Mouse (Mus musculus) liver, adult 2 months (tissue): Measurements from ENCODE around the gene Traf3ip1. TPM values are rescaled to one million over a fixed set of nuclear protein-coding genes. Genes with fewer than 3 reads are reported as not detected.

Source experiments
- DNase-seq: peaks from one replicate; pipeline ENCODE4 v3.0.0-alpha.2; 2011; ENCODE audit warnings: low read depth, low spot score; ENCODE audit errors: extremely low read depth
- H3K27ac ChIP-seq: fragments of 200-500 bp; replicated peaks from 2 replicates; pipeline ENCODE4 v1.5.1; 2012; ENCODE audit warnings: low read depth, mild to moderate bottlenecking, control low read depth, inconsistent platforms, low read length; ENCODE audit not compliant: insufficient read depth
- H3K27me3 ChIP-seq: fragments of 200-500 bp; 2 replicates; pipeline ENCODE4 v1.6.1; 2012; ENCODE audit warnings: mild to moderate bottlenecking, moderate library complexity, low read length, inconsistent platforms; ENCODE audit not compliant: control insufficient read depth, insufficient read depth
- H3K36me3 ChIP-seq: fragments of 200-500 bp; 2 replicates; pipeline ENCODE4 v1.6.1; 2012; ENCODE audit warnings: low read length, inconsistent platforms; ENCODE audit not compliant: control insufficient read depth, insufficient read depth
- H3K4me1 ChIP-seq: fragments of 200-500 bp; 2 replicates; pipeline ENCODE4 v1.6.1; 2011; ENCODE audit warnings: low read length; ENCODE audit not compliant: control insufficient read depth, insufficient read depth
- H3K4me3 ChIP-seq: fragments of 200-500 bp; 2 replicates; pipeline ENCODE4 v1.5.1; 2011; ENCODE audit warnings: low read depth, mild to moderate bottlenecking, control low read depth, low read length, moderate library complexity; ENCODE audit not compliant: insufficient read depth
- H3K79me2 ChIP-seq: fragments of 200-500 bp; 2 replicates; pipeline ENCODE4 v1.6.1; 2012; ENCODE audit warnings: inconsistent platforms, mild to moderate bottlenecking, low read length, moderate library complexity; ENCODE audit not compliant: control insufficient read depth, insufficient read depth
- H3K9ac ChIP-seq: fragments of 200-500 bp; 2 replicates; pipeline ENCODE4 v1.6.1; 2012; ENCODE audit warnings: low read depth, mild to moderate bottlenecking, control low read depth, inconsistent platforms, low read length
- CTCF ChIP-seq: fragments of 200-500 bp; IDR thresholded peaks from 2 replicates; pipeline ENCODE4 v1.5.1; 2011; ENCODE audit warnings: low read depth, low read length, control low read depth
- POLR2A ChIP-seq: fragments of 200-500 bp; IDR thresholded peaks from 2 replicates; pipeline ENCODE4 v1.6.1; 2011; ENCODE audit warnings: low read length, control low read depth; ENCODE audit not compliant: insufficient read depth; ENCODE audit errors: extremely low read depth
- WGBS: fragments of 180-500 bp; shearing (Covaris S2); methylation state at CpG from one replicate; pipeline ENCODE4 v1.1.7; 2018; 5-methylcytosine and 5-hydroxymethylcytosine counted together
- polyA plus RNA-seq: library from polyadenylated mRNA; depleted of rRNA; stranded (reverse); fragments of >200 nt; gene quantifications from 2 replicates; pipeline ENCODE4 v1.2.3, GENCODE M21; 2012
- total RNA-seq: library from RNA; depleted of rRNA; stranded (reverse); fragments of >200 nt; gene quantifications from 2 replicates; pipeline ENCODE4 v1.2.3, GENCODE M21; 2014

Gene Traf3ip1
- total and polyA plus RNA-seq, 2 experiments: 3.6 to 3.8 TPM

DNA sequence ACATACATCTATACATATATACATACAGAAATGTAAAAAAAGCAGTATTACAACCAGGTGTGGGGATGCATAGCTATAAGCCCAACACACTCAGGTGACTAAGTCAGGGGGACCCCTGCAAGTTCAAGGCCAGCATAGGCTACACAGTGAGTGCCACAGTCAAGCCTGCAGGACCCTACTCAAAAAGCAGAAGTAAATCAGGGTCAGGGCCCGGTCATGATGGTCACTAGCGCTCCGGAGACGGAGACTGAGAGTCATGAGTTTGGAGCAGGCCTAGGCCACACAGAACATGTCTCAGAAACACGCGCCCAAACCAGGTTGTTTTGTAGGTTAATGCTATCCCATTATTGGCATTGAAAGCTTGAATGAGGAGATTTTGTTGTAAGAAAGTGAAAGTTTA is 4.1 kb downstream of the Traf3ip1 start:
- peaks cover 8% of the 10 kb centered on the region for H3K4me1 ChIP-seq
- no peak overlapping the region for H3K4me3 ChIP-seq
- no peaks in the 10 kb centered on the region for H3K27me3 ChIP-seq
- peaks cover 15% of the 10 kb centered on the region; the same call in 1 of the 2 replicates for H3K79me2 ChIP-seq
- H3K9ac ChIP-seq: no peak overlapping the region
- WGBS: 100% methylated on average over 6 of the region's 6 CpGs
- no peak overlapping the region for H3K27ac ChIP-seq
- no peak for DNase-seq
- TF ChIP-seq CTCF (no peak), POLR2A (no peak)
- peaks cover 2% of the 10 kb centered on the region; the same call in 1 of the 2 replicates for H3K36me3 ChIP-seq

DNA sequence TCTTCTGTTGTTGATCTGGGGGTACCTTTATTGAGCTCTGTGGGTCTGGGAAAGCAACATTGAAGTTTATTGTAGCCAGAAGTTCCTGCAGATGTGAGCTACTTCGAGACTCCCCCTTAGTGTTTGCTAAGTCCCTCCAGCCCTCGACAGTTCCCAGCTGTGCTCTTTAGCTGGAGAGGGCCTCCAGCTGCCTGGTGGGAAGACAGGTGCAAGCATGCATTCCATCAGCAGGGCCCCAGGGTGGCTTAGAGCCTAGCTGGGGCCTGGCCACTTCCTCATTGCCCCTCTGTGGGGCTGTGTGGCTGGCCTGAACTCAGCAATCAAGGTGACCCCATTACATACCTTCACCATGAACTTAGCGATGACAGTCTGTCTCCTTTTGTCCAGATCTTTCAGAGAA is 10.2 kb downstream of the Traf3ip1 start:
- Histone ChIP-seq H3K79me2 (no peaks in the 10 kb centered on the region), H3K4me1 (no peaks in the 10 kb centered on the region), H3K27ac (no peak overlapping the region), H3K4me3 (no peak overlapping the region), H3K27me3 (no peaks in the 10 kb centered on the region), H3K36me3 (peaks cover 16% of the 10 kb centered on the region), H3K9ac (no peak overlapping the region)
- 81% methylated on average over 3 of the region's 3 CpGs for WGBS
- no peak for DNase-seq
- no peak for TF ChIP-seq CTCF
- no peak for TF ChIP-seq POLR2A

DNA sequence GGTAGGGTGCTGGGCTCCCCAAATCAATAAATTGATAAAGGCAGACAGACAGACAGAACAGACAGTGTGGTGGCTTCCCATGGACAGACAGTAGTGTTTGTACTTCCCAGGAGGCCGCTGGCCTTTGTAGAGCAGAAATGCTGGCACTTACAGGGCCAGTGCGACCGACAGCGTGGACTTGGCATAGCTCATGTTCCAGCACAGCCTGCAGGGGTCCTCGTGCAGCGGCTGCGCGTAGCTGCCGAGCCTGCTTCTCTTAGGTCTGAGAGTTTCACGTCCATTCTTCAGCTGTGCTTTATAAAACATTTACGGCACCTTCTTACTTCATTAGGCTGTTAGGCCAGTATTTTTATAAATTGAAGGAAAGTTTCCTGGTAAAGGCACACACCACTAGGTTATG is 20.5 kb downstream of the Traf3ip1 start:
- Histone ChIP-seq H3K27ac (no peak overlapping the region), H3K79me2 (no peaks in the 10 kb centered on the region), H3K9ac (no peak overlapping the region), H3K36me3 (no peaks in the 10 kb centered on the region), H3K4me3 (no peak overlapping the region), H3K27me3 (no peaks in the 10 kb centered on the region), H3K4me1 (no peaks in the 10 kb centered on the region)
- TF ChIP-seq CTCF: 0 out of 2 replicates have a peak, but pooled peaks have one; percentile 12
- no peak for TF ChIP-seq POLR2A
- WGBS: 58% methylated on average over 11 of the region's 11 CpGs
- no peak for DNase-seq

DNA sequence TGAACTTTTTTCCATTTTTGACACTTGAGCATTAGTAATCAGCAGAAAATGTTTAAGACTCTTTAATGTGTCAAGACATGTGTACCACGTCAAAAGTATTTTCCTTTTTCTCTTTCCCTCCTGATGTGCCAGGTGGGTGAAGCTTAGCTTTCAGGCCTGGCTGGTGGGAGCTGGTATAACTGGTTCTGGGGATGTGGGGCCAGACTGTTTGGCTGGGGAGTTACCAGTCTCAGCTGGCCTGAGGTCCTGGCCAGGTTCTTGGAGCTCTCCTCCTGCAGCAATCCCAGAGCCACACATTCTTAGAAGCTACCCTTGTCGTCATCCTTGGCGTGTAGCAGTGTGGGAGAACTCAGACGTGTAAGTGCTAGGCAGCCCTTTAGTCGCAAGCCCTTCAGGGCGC is 21.2 kb downstream of the Traf3ip1 start:
- no peak overlapping the region for H3K9ac ChIP-seq
- DNase-seq: no peak
- no peaks in the 10 kb centered on the region for H3K36me3 ChIP-seq
- H3K79me2 ChIP-seq: no peaks in the 10 kb centered on the region
- WGBS: 92% methylated on average over 6 of the region's 6 CpGs
- no peak overlapping the region for H3K4me3 ChIP-seq
- H3K4me1 ChIP-seq: no peaks in the 10 kb centered on the region
- no peaks in the 10 kb centered on the region for H3K27me3 ChIP-seq
- TF ChIP-seq CTCF: no peak
- TF ChIP-seq POLR2A: no peak
- H3K27ac ChIP-seq: no peak overlapping the region

DNA sequence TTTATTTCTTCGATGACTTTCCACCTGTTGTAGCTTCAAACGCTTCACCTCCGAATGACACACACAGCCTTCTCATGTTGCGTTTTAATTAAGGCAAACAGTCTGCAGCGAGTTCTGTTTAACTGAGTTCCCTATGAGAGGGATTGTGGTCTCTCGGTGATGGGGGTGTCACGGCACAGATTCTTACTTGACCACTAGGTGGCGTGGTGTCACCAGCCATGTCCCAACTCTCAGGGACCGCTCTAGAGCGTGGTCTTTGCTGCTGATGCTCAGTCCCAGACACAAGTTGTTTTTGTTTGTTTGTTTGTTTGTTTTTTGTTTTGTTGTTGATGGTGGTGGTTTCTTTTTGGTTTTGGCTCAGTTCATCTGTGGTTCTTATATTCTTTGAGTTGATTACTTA is 29.3 kb downstream of the Traf3ip1 start:
- TF ChIP-seq CTCF: peak; percentile 97
- TF ChIP-seq POLR2A: no peak
- Histone ChIP-seq H3K4me1 (no peaks in the 10 kb centered on the region), H3K9ac (no peak overlapping the region), H3K79me2 (no peaks in the 10 kb centered on the region), H3K4me3 (no peak overlapping the region), H3K27me3 (no peaks in the 10 kb centered on the region), H3K27ac (no peak overlapping the region), H3K36me3 (peaks cover 2% of the 10 kb centered on the region; the same call in 1 of the 2 replicates)
- 27% methylated on average over 10 of the region's 10 CpGs for WGBS
- peak; percentile 24 for DNase-seq

DNA sequence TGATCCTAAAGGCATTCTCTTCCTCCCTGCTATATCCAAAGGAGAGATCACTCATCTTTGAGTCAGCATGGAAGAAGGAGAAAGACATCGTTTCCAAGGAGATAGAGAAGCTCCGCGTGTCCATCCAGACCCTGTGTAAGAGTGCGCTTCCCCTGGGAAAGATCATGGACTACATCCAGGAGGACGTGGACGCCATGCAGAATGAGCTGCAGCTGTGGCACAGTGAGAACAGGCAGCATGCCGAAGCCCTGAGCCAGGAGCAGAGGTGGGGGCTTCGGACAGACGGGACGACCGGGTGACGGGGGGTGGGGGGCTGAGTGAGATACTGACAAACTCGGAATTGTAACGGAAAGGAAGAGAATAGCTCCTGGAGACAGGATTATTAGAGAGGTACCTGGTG is 31.4 kb downstream of the Traf3ip1 start:
- H3K4me1 ChIP-seq: peaks cover 4% of the 10 kb centered on the region; the same call in 1 of the 2 replicates
- no peak overlapping the region for H3K27ac ChIP-seq
- no peak for DNase-seq
- no peak for TF ChIP-seq CTCF
- TF ChIP-seq POLR2A: no peak
- H3K9ac ChIP-seq: no peak overlapping the region
- H3K4me3 ChIP-seq: no peak overlapping the region
- H3K36me3 ChIP-seq: peaks cover 2% of the 10 kb centered on the region; the same call in 1 of the 2 replicates
- WGBS: 96% methylated on average over 14 of the region's 14 CpGs
- H3K27me3 ChIP-seq: no peaks in the 10 kb centered on the region
- H3K79me2 ChIP-seq: no peaks in the 10 kb centered on the region
